Mouse (Mus musculus): ENCODE measurements around the gene Dbn1.
"Not testable (repeated sequence)": the region's sequence is repeated elsewhere in the genome, so short reads cannot be mapped to it uniquely, and the experiment has no call there.

Gene Dbn1

GRCm38 (mm10) chr13:55451296-55451695 is 36.6 kb downstream of the Dbn1 start:
- no peak for DNase-seq (ENCODE audit: low spot score in 2 of 2)

GRCm38 (mm10) chr13:55450511-55450980 is 37.4 kb downstream of the Dbn1 start:
- peak; percentile 86 to 88 for DNase-seq (ENCODE audit: low spot score in 2 of 2)

- DNase-seq (ENCODE audit: low spot score in 2 of 2), result no peak
These were observed 38.1 kb downstream of the Dbn1 start for GRCm38 (mm10) chr13:55449679-55450441.

GRCm38 (mm10) chr13:55449205-55449604 is 38.7 kb downstream of the Dbn1 start:
- DNase-seq (ENCODE audit: low spot score in 2 of 2), result no peak

GRCm38 (mm10) chr13:55448131-55448530 is 39.8 kb downstream of the Dbn1 start:
- DNase-seq (ENCODE audit: low spot score in 2 of 2), result no peak

- DNase-seq (ENCODE audit: low spot score in 2 of 2), result peak in 1 of 2 experiments; percentile 47
These were observed 40.4 kb downstream of the Dbn1 start for GRCm38 (mm10) chr13:55447543-55447943.

- DNase-seq (ENCODE audit: low spot score in 2 of 2), result no peak
These were observed 41.3 kb downstream of the Dbn1 start for GRCm38 (mm10) chr13:55446483-55447105.

GRCm38 (mm10) chr13:55445361-55446091 is 42.4 kb downstream of the Dbn1 start:
- peak in 1 of 2 experiments; percentile 56 for DNase-seq (ENCODE audit: low spot score in 2 of 2)

- DNase-seq (ENCODE audit: low spot score in 2 of 2), result peak; percentile 100
These were observed 43.0 kb downstream of the Dbn1 start, which contains the start of gene Grk6 for GRCm38 (mm10) chr13:55444937-55445315. TSS of gene Grk6 (plus strand) at chr13:55445072.

GRCm38 (mm10) chr13:55444286-55444936 is 43.5 kb downstream of the Dbn1 start:
- no peak for DNase-seq (ENCODE audit: low spot score in 2 of 2)

GRCm38 (mm10) chr13:55443799-55444285 is 44.1 kb downstream of the Dbn1 start:
- no peak for DNase-seq (ENCODE audit: low spot score in 2 of 2)

GRCm38 (mm10) chr13:55437111-55437629 is 50.7 kb downstream of the Dbn1 start:
- DNase-seq (ENCODE audit: low spot score in 2 of 2), result not testable (repeated sequence)

- no peak for DNase-seq (ENCODE audit: low spot score in 2 of 2)
These were observed 55.8 kb downstream of the Dbn1 start for GRCm38 (mm10) chr13:55431889-55432685.

- no peak for DNase-seq (ENCODE audit: low spot score in 2 of 2)
These were observed 57.3 kb downstream of the Dbn1 start for GRCm38 (mm10) chr13:55430566-55430965.

- DNase-seq (ENCODE audit: low spot score in 2 of 2), result peak; percentile 87
These were observed 58.6 kb downstream of the Dbn1 start for GRCm38 (mm10) chr13:55429226-55429888.

GRCm38 (mm10) chr13:55426613-55427012 is 61.3 kb downstream of the Dbn1 start, which contains the start of gene F12:
TSS of gene F12 (minus strand) at chr13:55426793.
- DNase-seq (ENCODE audit: low spot score in 2 of 2), result no peak

Measured in heart, adult 9 months (tissue).